Mouse (Mus musculus) lung, postnatal 36 days (tissue): ENCODE data around the gene Ccdc154.

Experiments
- DNase-seq: peaks from one replicate; pipeline ENCODE4 v3.0.0; 2022; ENCODE audit warnings: mixed read lengths

The Ccdc154 gene

GRCm38 (mm10) chr17:25184961-25185360 lies 22.7 kb downstream of the Ccdc154 start:
- no peak for DNase-seq

GRCm38 (mm10) chr17:25187784-25188149 lies 25.5 kb downstream of the Ccdc154 start:
- DNase-seq: no peak

GRCm38 (mm10) chr17:25188150-25189031 lies 26.1 kb downstream of the Ccdc154 start, which contains the start of gene Unkl:
Gene Unkl (plus strand): TSS chr17:25188397.
- DNase-seq: peak; percentile 69

DNA sequence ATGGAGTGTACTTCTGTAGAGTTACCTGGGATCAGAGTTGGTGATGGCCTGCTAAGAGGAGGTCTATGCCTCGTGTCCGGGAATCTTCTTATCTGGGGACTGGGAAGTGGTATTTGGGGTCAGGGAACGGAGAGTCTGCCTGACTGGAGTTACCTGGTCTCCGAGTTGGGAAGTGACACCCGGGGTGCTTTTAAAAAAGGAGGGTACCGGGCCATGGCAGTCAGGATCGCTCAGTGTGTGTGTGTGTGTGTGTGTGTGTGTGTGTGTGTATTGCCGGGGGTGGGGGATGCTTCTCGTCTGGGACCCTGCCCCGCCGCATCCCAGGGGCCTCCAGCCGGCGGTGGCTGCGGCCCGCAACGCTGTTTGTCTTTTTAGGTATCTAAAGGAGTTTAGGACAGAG lies 26.8 kb downstream of the Ccdc154 start:
- DNase-seq: no peak

DNA sequence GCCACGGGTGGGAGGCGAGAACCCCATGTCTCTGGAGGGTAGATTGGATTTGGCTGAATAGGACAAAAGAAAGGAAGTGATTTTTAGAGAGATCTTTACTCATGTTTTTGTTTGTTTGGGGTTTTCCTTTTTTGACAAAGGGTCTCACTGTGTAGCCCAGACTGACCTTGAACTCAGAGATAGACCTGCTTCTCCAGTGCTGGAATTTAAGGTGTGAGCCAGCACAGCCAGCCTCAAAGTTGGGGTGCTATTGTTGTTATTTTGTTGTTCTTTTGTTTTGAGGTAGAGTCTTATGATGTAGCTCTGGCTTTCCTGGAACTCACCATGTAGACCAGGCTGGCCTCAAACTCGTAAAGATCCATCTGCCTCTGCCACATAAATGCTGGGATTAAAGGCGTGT lies 40.1 kb downstream of the Ccdc154 start:
- no peak for DNase-seq

DNA sequence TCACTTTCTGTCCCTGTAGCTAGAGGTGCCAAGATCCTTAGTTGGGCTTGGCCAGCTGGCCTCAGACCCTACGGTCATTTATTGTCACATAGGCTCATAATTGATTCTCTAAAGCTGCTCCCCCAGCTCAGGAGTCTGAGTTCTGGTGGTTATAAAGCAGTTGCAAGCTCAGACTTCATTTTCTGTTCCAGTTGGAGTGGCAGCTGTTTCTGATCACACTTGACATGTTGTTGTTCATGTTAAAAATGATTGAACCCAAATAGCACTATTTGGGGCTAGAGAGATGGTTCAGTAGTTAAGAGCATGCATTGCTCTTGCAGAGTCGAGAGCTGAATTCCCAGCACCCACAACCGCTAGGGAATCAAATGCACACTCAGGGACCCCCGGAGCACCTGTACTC lies 47.7 kb downstream of the Ccdc154 start:
- peak; percentile 20 for DNase-seq

- peak; percentile 64 for DNase-seq
Observed at GRCm38 (mm10) chr17:25210680-25211466, 48.6 kb downstream of the Ccdc154 start.

DNA sequence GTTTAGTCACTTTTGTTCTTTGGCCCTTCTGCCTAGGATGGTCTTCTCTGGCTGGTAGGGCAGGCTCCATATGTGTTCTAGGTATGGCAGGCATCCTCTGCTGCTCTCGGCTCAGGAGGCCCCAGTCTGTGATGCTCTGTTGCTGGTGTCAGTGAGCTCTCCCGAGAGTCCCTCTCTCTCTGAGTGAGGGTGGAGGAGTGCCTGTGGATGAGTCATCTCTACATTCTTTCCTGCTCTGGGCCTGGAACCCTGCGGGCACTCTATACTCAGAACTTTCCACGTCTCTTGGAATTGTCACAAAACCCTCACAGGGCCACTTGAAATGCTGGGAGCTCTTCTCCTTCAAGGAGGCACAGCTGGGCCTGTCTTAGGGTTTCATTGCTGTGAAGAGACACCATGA lies 49.4 kb downstream of the Ccdc154 start:
- DNase-seq: no peak

DNA sequence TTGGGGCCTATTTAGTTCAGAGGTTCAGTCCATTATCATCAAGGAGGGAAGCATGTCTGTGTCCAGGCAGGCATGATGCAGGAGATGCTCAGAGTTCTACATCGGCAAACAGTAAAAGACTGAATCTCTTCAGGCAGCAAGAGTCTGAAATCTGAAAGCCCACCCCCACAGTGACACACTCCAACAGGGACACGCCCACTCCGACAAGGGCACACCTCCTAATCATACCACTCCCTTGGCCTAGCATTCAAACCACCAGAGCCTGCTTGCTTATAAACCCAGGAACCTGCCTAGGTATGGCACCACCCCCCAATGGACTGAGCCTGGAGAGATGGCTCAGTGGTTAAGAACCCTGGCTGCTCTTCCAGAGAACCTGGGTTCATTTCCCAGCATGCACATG lies 53.2 kb downstream of the Ccdc154 start:
- DNase-seq: no peak

DNA sequence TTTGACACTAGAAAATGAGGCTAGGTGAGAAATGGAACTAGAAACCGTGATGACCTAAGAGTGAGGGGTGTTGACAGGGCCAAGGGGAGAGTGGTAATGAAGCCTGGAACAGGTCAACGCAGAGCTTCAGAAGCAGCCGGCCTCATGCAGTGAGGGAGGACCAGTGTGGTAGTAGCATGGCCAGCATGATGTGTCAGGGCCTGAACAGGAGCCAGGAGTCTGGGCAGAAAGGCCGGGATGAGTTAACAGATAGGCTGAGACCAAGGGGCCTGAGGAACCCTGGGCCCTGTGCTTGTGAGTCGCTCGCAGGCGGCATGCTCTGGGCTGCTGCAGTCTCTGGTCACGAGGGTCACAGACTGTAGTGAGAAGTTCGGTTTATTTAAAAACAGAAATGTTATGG lies 56.7 kb downstream of the Ccdc154 start:
- DNase-seq: no peak

GRCm38 (mm10) chr17:25219492-25220295 lies 57.4 kb downstream of the Ccdc154 start:
- DNase-seq: no peak

DNA sequence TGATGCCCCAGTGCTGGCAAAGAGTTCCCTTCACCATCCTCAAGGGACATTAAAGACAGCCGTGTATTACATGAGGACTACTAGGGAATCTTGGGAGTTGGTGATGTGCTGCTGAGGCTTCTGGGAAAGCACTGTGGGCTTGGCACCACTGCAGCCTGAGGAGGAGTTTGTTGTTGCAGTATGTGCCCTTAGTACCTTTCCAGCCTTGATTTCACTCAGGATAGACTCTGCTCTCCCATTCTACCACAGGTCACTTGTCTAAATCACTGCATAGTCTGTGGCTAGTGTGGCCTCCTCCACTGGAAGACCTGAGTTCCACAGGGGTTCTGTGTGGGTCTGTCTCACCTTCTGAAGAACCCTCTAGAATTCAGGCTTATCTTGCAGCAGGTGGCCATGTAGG lies 58.5 kb downstream of the Ccdc154 start:
- DNase-seq: no peak
